ENCODE assay signal across 19 mouse cellular contexts in the genomic region with DNA sequence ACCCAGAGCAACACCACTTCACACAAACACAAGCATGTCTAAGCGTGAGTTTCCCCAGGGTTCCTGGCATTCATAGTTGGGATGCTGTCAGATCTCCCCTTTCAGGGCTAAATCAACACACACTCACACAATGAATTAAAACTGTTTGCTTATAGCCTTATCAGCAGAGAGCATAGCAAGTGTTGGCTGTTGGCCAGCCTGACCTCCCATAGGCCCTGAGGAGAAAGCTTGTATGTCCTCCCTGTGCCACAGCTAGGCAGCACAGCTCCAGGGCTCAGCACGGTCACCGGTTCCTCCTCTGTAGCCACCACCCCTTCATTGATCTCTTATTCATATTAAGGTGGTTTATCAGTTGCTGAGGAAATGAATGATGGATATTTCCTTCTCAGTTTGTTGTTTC. TPM values are rescaled to one million over a fixed set of nuclear protein-coding genes. Genes with fewer than 3 reads are reported as not detected.
DNase-seq lines count a peak whose midpoint lies in the region; ATAC-seq and TF ChIP-seq lines count a peak whose summit lies in the region.
"Had no signal": no experiment of that assay in that cellular context is flagged by ENCODE, and none has a peak within 500 bp of the region (broad histone marks: within the 10 kb centered on the region; RNA-seq: fewer than 3 reads in every experiment).

No protein-coding gene starts in this region.

- no peak for TF ChIP-seq EP300 in lung, postnatal 0 days (IDR thresholded peaks at IDR 0.05)

- peak overlapping the region; percentile 51 for H3K27ac ChIP-seq in heart, embryonic 13.5 days (replicated peaks)
- no peak overlapping the region for H3K27ac ChIP-seq in lung, postnatal 0 days (ENCODE audit: low read length)
- H3K27ac ChIP-seq in stomach, embryonic 14.5 days (ENCODE audit: low read length) = no peak overlapping the region
- H3K27ac ChIP-seq in gastrocnemius, adult 2 months = no peak overlapping the region
- H3K27ac ChIP-seq in left cerebral cortex, adult 2 months = no peak overlapping the region
- H3K27ac ChIP-seq: heart, embryonic 10.5 days; midbrain, embryonic 15.5 days had no signal

- H3K9ac ChIP-seq in heart, embryonic 13.5 days = 0 out of 2 replicates have a peak overlapping the region, but pooled peaks have one; percentile 25
- H3K9ac ChIP-seq in lung, postnatal 0 days (replicated peaks; ENCODE audit: low read depth) = no peak overlapping the region
- no peak overlapping the region for H3K9ac ChIP-seq in stomach, embryonic 14.5 days (replicated peaks; ENCODE audit: low read depth, low read length)
- H3K9ac ChIP-seq: midbrain, embryonic 15.5 days had no signal

- peak; percentile 54; the same call in 1 of the 2 replicates for ATAC-seq in heart, embryonic 13.5 days (ENCODE audit: extremely low read depth, insufficient number of reproducible peaks, low FRiP score, low TSS enrichment)
- peak; percentile 68 for ATAC-seq in lung, postnatal 0 days
- ATAC-seq in hematopoietic stem cell, adult 5-6 weeks (replicated peaks in 1 of 2; ENCODE audit: insufficient read depth in 1 of 2, low FRiP score in 2 of 2, low TSS enrichment in 1 of 2, low read depth in 1 of 2, poor library complexity in 2 of 2, severe bottlenecking in 2 of 2) = peak; percentile 25 to 59; a peak in 1 of 4 replicates
- peak; percentile 76 for ATAC-seq in stomach, embryonic 14.5 days (ENCODE audit: insufficient number of reproducible peaks, insufficient read depth, low FRiP score, low read depth)
- ATAC-seq: midbrain, embryonic 15.5 days had no signal

- no peaks in the 10 kb centered on the region for H3K36me3 ChIP-seq in heart, embryonic 13.5 days
- H3K36me3 ChIP-seq in lung, postnatal 0 days (ENCODE audit: insufficient read depth, low read length) = no peaks in the 10 kb centered on the region
- no peaks in the 10 kb centered on the region for H3K36me3 ChIP-seq in stomach, embryonic 14.5 days (ENCODE audit: control insufficient read depth, insufficient read depth, low read length)
- H3K36me3 ChIP-seq: heart, embryonic 10.5 days; midbrain, embryonic 15.5 days had no signal

- TF ChIP-seq CTCF in lung, postnatal 0 days (IDR thresholded peaks at IDR 0.05) = no peak
- TF ChIP-seq CTCF in gastrocnemius, adult 2 months (IDR thresholded peaks at IDR 0.05) = no peak
- TF ChIP-seq CTCF in left cerebral cortex, adult 2 months (IDR thresholded peaks at IDR 0.05) = no peak

- no peak overlapping the region for H3K4me3 ChIP-seq in heart, embryonic 13.5 days
- no peak overlapping the region for H3K4me3 ChIP-seq in lung, postnatal 0 days (ENCODE audit: low read depth, low read length)
- H3K4me3 ChIP-seq in stomach, embryonic 14.5 days (ENCODE audit: low read depth, low read length) = no peak overlapping the region
- H3K4me3 ChIP-seq in gastrocnemius, adult 2 months = no peak overlapping the region
- H3K4me3 ChIP-seq in left cerebral cortex, adult 2 months = no peak overlapping the region
- H3K4me3 ChIP-seq: heart, embryonic 10.5 days; midbrain, embryonic 15.5 days had no signal

- DNase-seq in heart, adult 18-20 months = no peak
- DNase-seq in lung, postnatal 0 days (ENCODE audit: low spot score) = peak; percentile 38
- no peak for DNase-seq in lung, adult 18-20 months
- no peak for DNase-seq in gastrocnemius, adult 2 months
- no peak for DNase-seq in left cerebral cortex, adult 2 months (ENCODE audit: extremely low spot score in 1 of 2, low spot score in 2 of 2)
- DNase-seq: B cell, adult 2 months; cerebellum, adult 11-12 months; kidney, adult 11 months; kidney, postnatal 36 days; retina, postnatal 1 day; thymus, adult 2 months had no signal

- H3K27me3 ChIP-seq in heart, embryonic 13.5 days (replicated peaks) = peaks cover 6% of the 10 kb centered on the region; the same call in 1 of the 2 replicates
- H3K27me3 ChIP-seq in lung, postnatal 0 days (replicated peaks; ENCODE audit: insufficient read depth, low read length) = no peaks in the 10 kb centered on the region
- H3K27me3 ChIP-seq in stomach, embryonic 14.5 days (ENCODE audit: control insufficient read depth, insufficient read depth, low read length) = no peaks in the 10 kb centered on the region
- H3K27me3 ChIP-seq: midbrain, embryonic 15.5 days had no signal

- H3K4me1 ChIP-seq in heart, embryonic 13.5 days = peaks cover 25% of the 10 kb centered on the region
- no peaks in the 10 kb centered on the region for H3K4me1 ChIP-seq in lung, postnatal 0 days (ENCODE audit: insufficient read depth, low read depth, low read length)
- H3K4me1 ChIP-seq in stomach, embryonic 14.5 days (ENCODE audit: control insufficient read depth, insufficient read depth, low read length) = no peaks in the 10 kb centered on the region
- H3K4me1 ChIP-seq: midbrain, embryonic 15.5 days had no signal

- no peaks in the 10 kb centered on the region for H3K9me3 ChIP-seq in heart, embryonic 13.5 days
- H3K9me3 ChIP-seq in lung, postnatal 0 days (ENCODE audit: low read length) = no peaks in the 10 kb centered on the region
- H3K9me3 ChIP-seq in stomach, embryonic 14.5 days (ENCODE audit: control insufficient read depth, low read depth, low read length) = no peaks in the 10 kb centered on the region
- H3K9me3 ChIP-seq: heart, embryonic 10.5 days; midbrain, embryonic 15.5 days had no signal

- no peak overlapping the region for H3K4me2 ChIP-seq in heart, embryonic 13.5 days
- no peak overlapping the region for H3K4me2 ChIP-seq in lung, postnatal 0 days (replicated peaks; ENCODE audit: low read depth, low read length)
- H3K4me2 ChIP-seq in stomach, embryonic 14.5 days (replicated peaks; ENCODE audit: low read depth, low read length) = no peak overlapping the region
- H3K4me2 ChIP-seq: midbrain, embryonic 15.5 days had no signal

- intact Hi-C loops in gastrocnemius, adult 2 months (cut with DNase I) = no loop called here
- intact Hi-C loops in left cerebral cortex, adult 2 months (cut with DNase I) = no loop called here

- WGBS in heart, embryonic 13.5 days = 34% methylated on average over 3 of the region's 3 CpGs
- WGBS in lung, postnatal 0 days = 19% methylated on average over 3 of the region's 3 CpGs
- WGBS in stomach, embryonic 14.5 days = 62% methylated on average over 3 of the region's 3 CpGs

RNA-seq across cellular contexts. Expression of a gene that starts 7.9 kb away (rescaled TPM):
- polyA plus RNA-seq in heart, embryonic 13.5 days (2015; fragmentation: Nextera tagmentation; extraction: Ambion mirVana) = 0.25 TPM in 1 of 2 replicates, not detected in the other
- total RNA-seq in heart, adult 18-20 months (2021) = not detected
- polyA plus RNA-seq in lung, postnatal 0 days (2015; fragmentation: Nextera tagmentation; extraction: Ambion mirVana) = 0.26 TPM in 1 of 2 replicates, not detected in the other
- total RNA-seq in hematopoietic stem cell, adult 5-6 weeks (2017) = not detected in 2 replicates
- polyA plus RNA-seq in stomach, embryonic 14.5 days (2014; fragmentation: Nextera tagmentation; extraction: Ambion mirVana) = not detected in 2 replicates
- not detected for total RNA-seq in gastrocnemius, adult 2 months (2021)
- not detected for total RNA-seq in left cerebral cortex, adult 2 months (2021)
- total RNA-seq: left cerebral cortex, adult 8-10 months; liver, adult 2 months had no signal
- polyA plus RNA-seq: forebrain, embryonic 11.5 days; liver, adult 2 months had no signal

RNA-seq across cellular contexts. Expression of a gene that starts 10.4 kb away (rescaled TPM):
- 4.6 and 5.4 TPM in 2 replicates for polyA plus RNA-seq in heart, embryonic 13.5 days (2015; fragmentation: Nextera tagmentation; extraction: Ambion mirVana)
- total RNA-seq in heart, adult 18-20 months (2021) = 1 to 10 TPM; 3.1 to 5.4 TPM
- 0.56 and 0.93 TPM in 2 replicates for polyA plus RNA-seq in lung, postnatal 0 days (2015; fragmentation: Nextera tagmentation; extraction: Ambion mirVana)
- total RNA-seq in hematopoietic stem cell, adult 5-6 weeks (2017) = 14.8 and 19.4 TPM in 2 replicates
- polyA plus RNA-seq in stomach, embryonic 14.5 days (2014; fragmentation: Nextera tagmentation; extraction: Ambion mirVana) = 1.1 and 1.3 TPM in 2 replicates
- under 1 TPM; 0.36 to 0.61 TPM for total RNA-seq in gastrocnemius, adult 2 months (2021)
- total RNA-seq in left cerebral cortex, adult 2 months (2021) = under 1 TPM; 0.23 to 0.41 TPM

RNA-seq across cellular contexts. Expression of a gene that starts 12.2 kb away (rescaled TPM):
- 0.86 and 0.93 TPM in 2 replicates for polyA plus RNA-seq in heart, embryonic 13.5 days (2015; fragmentation: Nextera tagmentation; extraction: Ambion mirVana)
- 1 to 10 TPM; 4.2 to 5.0 TPM for total RNA-seq in heart, adult 18-20 months (2021)
- 1.2 and 1.3 TPM in 2 replicates for polyA plus RNA-seq in lung, postnatal 0 days (2015; fragmentation: Nextera tagmentation; extraction: Ambion mirVana)
- 2.5 and 3.6 TPM in 2 replicates for total RNA-seq in hematopoietic stem cell, adult 5-6 weeks (2017)
- 1.5 and 2.9 TPM in 2 replicates for polyA plus RNA-seq in stomach, embryonic 14.5 days (2014; fragmentation: Nextera tagmentation; extraction: Ambion mirVana)
- 1 to 10 TPM in 1 of 2 experiments, under 1 TPM in 1; 0.84 to 1.2 TPM for total RNA-seq in gastrocnemius, adult 2 months (2021)
- 1 to 10 TPM; 2.8 to 3.5 TPM for total RNA-seq in left cerebral cortex, adult 2 months (2021)
- polyA plus RNA-seq: liver, adult 2 months had no signal

RNA-seq across cellular contexts. Expression of a gene that starts 13.9 kb away (rescaled TPM):
- polyA plus RNA-seq in heart, embryonic 13.5 days (2015; fragmentation: Nextera tagmentation; extraction: Ambion mirVana) = 5.7 and 5.8 TPM in 2 replicates
- total RNA-seq in heart, adult 18-20 months (2021) = 1 to 10 TPM; 8.3 to 9.1 TPM
- 4.5 and 5.2 TPM in 2 replicates for polyA plus RNA-seq in lung, postnatal 0 days (2015; fragmentation: Nextera tagmentation; extraction: Ambion mirVana)
- 2.3 and 5.3 TPM in 2 replicates for total RNA-seq in hematopoietic stem cell, adult 5-6 weeks (2017)
- polyA plus RNA-seq in stomach, embryonic 14.5 days (2014; fragmentation: Nextera tagmentation; extraction: Ambion mirVana) = 10.4 and 12.0 TPM in 2 replicates
- total RNA-seq in gastrocnemius, adult 2 months (2021) = 1 to 10 TPM; 4.4 to 4.7 TPM
- 10 to 100 TPM; 27.1 to 30.0 TPM for total RNA-seq in left cerebral cortex, adult 2 months (2021)

RNA-seq across cellular contexts. Expression of a gene that starts 31.5 kb away (rescaled TPM):
- 1.2 and 1.6 TPM in 2 replicates for polyA plus RNA-seq in heart, embryonic 13.5 days (2015; fragmentation: Nextera tagmentation; extraction: Ambion mirVana)
- under 1 TPM; 0.30 to 0.33 TPM for total RNA-seq in heart, adult 18-20 months (2021)
- 1.1 and 1.6 TPM in 2 replicates for polyA plus RNA-seq in lung, postnatal 0 days (2015; fragmentation: Nextera tagmentation; extraction: Ambion mirVana)
- 0.31 TPM in 1 of 2 replicates, not detected in the other for total RNA-seq in hematopoietic stem cell, adult 5-6 weeks (2017)
- polyA plus RNA-seq in stomach, embryonic 14.5 days (2014; fragmentation: Nextera tagmentation; extraction: Ambion mirVana) = 3.2 and 3.6 TPM in 2 replicates
- total RNA-seq in gastrocnemius, adult 2 months (2021) = under 1 TPM in 1 of 2 experiments, not detected in 1; 0.31 TPM
- total RNA-seq in left cerebral cortex, adult 2 months (2021) = 1 to 10 TPM; 2.2 to 2.7 TPM
- total RNA-seq: liver, adult 2 months had no signal
- polyA plus RNA-seq: liver, adult 2 months had no signal
